Mouse (Mus musculus) forebrain, embryonic 10.5 days (tissue): ENCODE measurements around the gene Hmx3. TPM values are rescaled to one million over a fixed set of nuclear protein-coding genes. Genes with fewer than 3 reads are reported as not detected.

Source experiments
- DNase-seq: peaks from one replicate; pipeline ENCODE4 v3.0.0-alpha.2; 2017; ENCODE audit warnings: low spot score; ENCODE audit errors: extremely low spot score
- H3K27ac ChIP-seq: fragments of 300-500 bp; sonication (generic); 2 replicates; pipeline ENCODE4 v1.5.1; 2016; ENCODE audit warnings: mild to moderate bottlenecking
- H3K27me3 ChIP-seq: fragments of 300-500 bp; sonication (generic); 2 replicates; pipeline ENCODE4 v1.6.1; 2016; ENCODE audit warnings: mild to moderate bottlenecking; ENCODE audit not compliant: poor library complexity, severe bottlenecking
- H3K36me3 ChIP-seq: fragments of 300-500 bp; sonication (generic); replicated peaks from 2 replicates; pipeline ENCODE4 v1.6.1; 2016; ENCODE audit warnings: mild to moderate bottlenecking, moderate library complexity
- H3K4me1 ChIP-seq: fragments of 300-500 bp; sonication (generic); 2 replicates; pipeline ENCODE4 v1.6.1; 2016
- H3K4me3 ChIP-seq: fragments of 300-500 bp; sonication (generic); 2 replicates; pipeline ENCODE4 v1.5.1; 2016; ENCODE audit warnings: mild to moderate bottlenecking, moderate library complexity
- H3K9me3 ChIP-seq: fragments of 300-500 bp; sonication (generic); 2 replicates; pipeline ENCODE4 v1.6.1; 2016; ENCODE audit warnings: mild to moderate bottlenecking, moderate library complexity
- WGBS: fragments of 180-500 bp; shearing (Covaris S2); methylation state at CpG from one replicate; pipeline ENCODE4 v1.1.7; 2016; 5-methylcytosine and 5-hydroxymethylcytosine counted together
- polyA plus RNA-seq: library from polyadenylated mRNA; unstranded; fragments of >200 nt; fragmentation: Nextera tagmentation; extraction: Ambion mirVana; gene quantifications from 2 replicates; pipeline ENCODE4 v1.2.1, GENCODE M21; 2016

Gene Hmx3
- polyA plus RNA-seq, 1 experiment from 2014 or later: not detected

GRCm38 (mm10) chr7:131575246-131575645, 32.6 kb downstream of the Hmx3 start:
- H3K4me1 ChIP-seq: no peaks in the 10 kb centered on the region
- peaks cover 44% of the 10 kb centered on the region for H3K36me3 ChIP-seq
- H3K27me3 ChIP-seq: no peaks in the 10 kb centered on the region
- H3K9me3 ChIP-seq: no peaks in the 10 kb centered on the region
- DNase-seq: no peak
- no peak overlapping the region for H3K27ac ChIP-seq
- 81% methylated on average over 6 of the region's 6 CpGs for WGBS
- H3K4me3 ChIP-seq: no peak overlapping the region

GRCm38 (mm10) chr7:131582178-131582577, 39.5 kb downstream of the Hmx3 start:
- H3K4me3 ChIP-seq: no peak overlapping the region
- peaks cover 22% of the 10 kb centered on the region for H3K27me3 ChIP-seq
- DNase-seq: no peak
- H3K27ac ChIP-seq: no peak overlapping the region
- H3K36me3 ChIP-seq: no peaks in the 10 kb centered on the region
- H3K9me3 ChIP-seq: no peaks in the 10 kb centered on the region
- no peaks in the 10 kb centered on the region for H3K4me1 ChIP-seq
- 84% methylated on average over 9 of the region's 9 CpGs for WGBS

- Histone ChIP-seq H3K27ac (no peak overlapping the region), H3K4me1 (no peaks in the 10 kb centered on the region), H3K27me3 (peaks cover 39% of the 10 kb centered on the region), H3K36me3 (no peaks in the 10 kb centered on the region), H3K4me3 (no peak overlapping the region), H3K9me3 (no peaks in the 10 kb centered on the region)
- 87% methylated on average over 5 of the region's 5 CpGs for WGBS
- DNase-seq: no peak
Observed at GRCm38 (mm10) chr7:131585551-131585950, 42.9 kb downstream of the Hmx3 start.

Other genes starting within 250 kb of the Hmx3 start
- gene Cuzd1, start 220.6 kb upstream of the Hmx3 start, polyA plus RNA-seq: not detected in 2 replicates
- gene Fam24b, start 213.4 kb upstream of the Hmx3 start, polyA plus RNA-seq: not detected in 2 replicates
- not detected in 2 replicates for gene Fam24a, start 209.0 kb upstream of the Hmx3 start, polyA plus RNA-seq
- 21.3 and 22.7 TPM in 2 replicates for gene 2310057M21Rik, start 180.1 kb upstream of the Hmx3 start, polyA plus RNA-seq
- 71.0 and 71.4 TPM in 2 replicates for gene Pstk, start 171.7 kb upstream of the Hmx3 start, polyA plus RNA-seq
- 14.6 and 15.5 TPM in 2 replicates for gene Ikzf5, start 132.3 kb upstream of the Hmx3 start, polyA plus RNA-seq
- 53.1 and 61.5 TPM in 2 replicates for gene Acadsb, start 132.3 kb upstream of the Hmx3 start, polyA plus RNA-seq
- gene Hmx2, start 5.9 kb downstream of the Hmx3 start, polyA plus RNA-seq: 0.12 TPM in 1 of 2 replicates, not detected in the other
- 314 and 328 TPM in 2 replicates for gene Bub3, start 17.4 kb downstream of the Hmx3 start, polyA plus RNA-seq